Mouse (Mus musculus): ENCODE measurements around the gene Naa40. TPM values are rescaled to one million over a fixed set of nuclear protein-coding genes. Genes with fewer than 3 reads are reported as not detected.
A peak's percentile ranks its signal among the peaks of the same experiment; 100 is the strongest.

Naa40 gene
- polyA plus RNA-seq, 1 experiment from 2014 or later, result 58.1 TPM

- Histone ChIP-seq H3K9ac (peak overlapping the region; percentile 43), H3K9me3 (no peaks in the 10 kb centered on the region), H3K4me3 (no peak overlapping the region; the same call in 1 of the 2 replicates), H3K4me2 (no peak overlapping the region; the same call in 1 of the 2 replicates), H3K36me3 (peaks cover 90% of the 10 kb centered on the region), H3K4me1 (replicated peaks) (peaks cover 84% of the 10 kb centered on the region), H3K27ac (replicated peaks) (peak overlapping the region; percentile 89), H3K27me3 (no peaks in the 10 kb centered on the region)
- 78% methylated on average over 13 of the region's 13 CpGs for WGBS
- no peak for ATAC-seq (ENCODE audit: low read depth)
Observed at GRCm38 (mm10) chr19:7274326-7274990, 33.5 kb upstream of the Naa40 start.

- H3K9me3 ChIP-seq, result no peaks in the 10 kb centered on the region
- H3K4me2 ChIP-seq, result no peak overlapping the region
- peaks cover 81% of the 10 kb centered on the region for H3K36me3 ChIP-seq
- no peak overlapping the region for H3K4me3 ChIP-seq
- H3K27ac ChIP-seq (replicated peaks), result no peak overlapping the region
- no peak for ATAC-seq (ENCODE audit: low read depth)
- H3K27me3 ChIP-seq, result no peaks in the 10 kb centered on the region
- no peak overlapping the region for H3K9ac ChIP-seq
- H3K4me1 ChIP-seq (replicated peaks), result peaks cover 81% of the 10 kb centered on the region
- WGBS, result 87% methylated on average over 4 of the region's 4 CpGs
Observed at GRCm38 (mm10) chr19:7273486-7273885, 32.5 kb upstream of the Naa40 start.

GRCm38 (mm10) chr19:7269290-7270044 lies 28.5 kb upstream of the Naa40 start:
- Histone ChIP-seq H3K27me3 (no peaks in the 10 kb centered on the region), H3K4me3 (peak overlapping the region; percentile 87), H3K9me3 (no peaks in the 10 kb centered on the region), H3K27ac (replicated peaks) (peak overlapping the region; percentile 98), H3K4me1 (replicated peaks) (peaks cover 77% of the 10 kb centered on the region), H3K9ac (peak overlapping the region; percentile 98), H3K4me2 (peak overlapping the region; percentile 94), H3K36me3 (peaks cover 42% of the 10 kb centered on the region)
- WGBS, result 9% methylated on average over 11 of the region's 11 CpGs
- no peak for ATAC-seq (ENCODE audit: low read depth)

DNA sequence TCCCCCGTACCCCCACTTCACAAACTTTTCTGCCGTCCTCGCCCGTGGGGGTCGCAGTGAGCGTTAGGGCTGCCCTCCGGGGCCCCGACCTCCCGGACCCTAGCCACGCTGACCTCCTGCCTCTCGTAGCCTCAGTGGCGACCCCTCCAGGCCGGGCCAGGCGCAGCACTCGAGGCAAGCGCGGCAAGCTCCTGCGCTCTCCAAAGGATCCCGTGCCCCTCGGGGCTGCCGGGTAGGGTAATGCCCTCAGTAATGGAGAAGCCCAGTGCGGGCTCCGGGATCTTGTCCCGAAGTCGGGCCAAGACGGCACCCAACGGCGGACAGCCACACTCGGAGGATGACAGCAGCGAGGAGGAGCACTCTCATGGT lies 27.7 kb upstream of the Naa40 start:
- Histone ChIP-seq H3K4me1 (replicated peaks) (peaks cover 76% of the 10 kb centered on the region), H3K9me3 (no peaks in the 10 kb centered on the region), H3K27ac (replicated peaks) (peak overlapping the region; percentile 98), H3K4me3 (peak overlapping the region; percentile 87), H3K9ac (peak overlapping the region; percentile 98), H3K36me3 (peaks cover 34% of the 10 kb centered on the region), H3K4me2 (peak overlapping the region; percentile 94), H3K27me3 (no peaks in the 10 kb centered on the region)
- WGBS, result under 1% methylated on average over 29 of the region's 30 CpGs
- ATAC-seq (ENCODE audit: low read depth), result peak; percentile 19

- peaks cover 76% of the 10 kb centered on the region for H3K4me1 ChIP-seq (replicated peaks)
- peak overlapping the region; percentile 87 for H3K4me3 ChIP-seq
- H3K27ac ChIP-seq (replicated peaks), result peak overlapping the region; percentile 98
- WGBS, result 2% methylated on average over 41 of the region's 97 CpGs
- H3K9ac ChIP-seq, result peak overlapping the region; percentile 98
- ATAC-seq (ENCODE audit: low read depth), result peak; percentile 59
- H3K27me3 ChIP-seq, result no peaks in the 10 kb centered on the region
- peaks cover 28% of the 10 kb centered on the region for H3K36me3 ChIP-seq
- H3K4me2 ChIP-seq, result peak overlapping the region; percentile 94
- H3K9me3 ChIP-seq, result no peaks in the 10 kb centered on the region
Observed at GRCm38 (mm10) chr19:7267781-7268721, 27.1 kb upstream of the Naa40 start.

GRCm38 (mm10) chr19:7267091-7267741 lies 26.2 kb upstream of the Naa40 start, which contains the start of gene Rcor2:
TSS of gene Rcor2 (plus strand) at chr19:7267325.
- Histone ChIP-seq H3K4me2 (peak within 1 kb of the TSS; percentile 94), H3K9me3 (0 out of 2 replicates have a peak, but pooled peaks cover 1% of the 10 kb centered on the region), H3K9ac (peak within 1 kb of the TSS; percentile 98), H3K4me3 (peak within 1 kb of the TSS; percentile 87), H3K27ac (replicated peaks) (peak within 1 kb of the TSS; percentile 98), H3K27me3 (no peaks in the 10 kb centered on the region), H3K36me3 (peaks cover 19% of the 10 kb centered on the region), H3K4me1 (replicated peaks) (peaks cover 74% of the 10 kb centered on the region)
- peak; percentile 49 for ATAC-seq (ENCODE audit: low read depth)
- 2% methylated on average over 27 of the region's 28 CpGs for WGBS

DNA sequence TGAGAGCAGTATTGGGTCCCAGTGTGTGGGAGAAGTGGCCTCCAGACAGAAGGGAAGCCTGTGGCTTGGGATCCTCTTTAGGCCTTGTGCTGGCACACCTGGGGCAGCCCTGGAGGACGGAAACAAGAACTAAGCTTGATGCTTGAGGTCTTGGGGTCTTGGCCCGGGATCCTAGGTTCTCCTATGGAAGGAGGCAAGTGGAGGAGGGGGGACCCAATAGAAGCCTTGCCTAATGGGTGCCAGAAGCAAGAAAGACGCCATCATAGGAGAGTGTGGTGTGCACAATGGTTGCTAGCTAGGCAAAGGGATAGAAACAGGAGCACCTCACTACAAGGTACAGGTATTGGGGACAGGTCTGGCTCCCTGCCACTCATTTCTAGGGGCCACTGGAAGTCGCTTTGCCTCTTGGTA lies 25.4 kb upstream of the Naa40 start:
- H3K9ac ChIP-seq, result peak overlapping the region; percentile 98
- H3K4me3 ChIP-seq, result no peak overlapping the region
- H3K4me1 ChIP-seq (replicated peaks), result peaks cover 66% of the 10 kb centered on the region
- peak overlapping the region; percentile 94; the same call in 1 of the 2 replicates for H3K4me2 ChIP-seq
- H3K9me3 ChIP-seq, result 0 out of 2 replicates have a peak, but pooled peaks cover 3% of the 10 kb centered on the region
- no peak for ATAC-seq (ENCODE audit: low read depth)
- H3K27ac ChIP-seq (replicated peaks), result peak overlapping the region; percentile 98
- peaks cover 12% of the 10 kb centered on the region for H3K36me3 ChIP-seq
- no peaks in the 10 kb centered on the region for H3K27me3 ChIP-seq
- 18% methylated on average over 4 of the region's 4 CpGs for WGBS

DNA sequence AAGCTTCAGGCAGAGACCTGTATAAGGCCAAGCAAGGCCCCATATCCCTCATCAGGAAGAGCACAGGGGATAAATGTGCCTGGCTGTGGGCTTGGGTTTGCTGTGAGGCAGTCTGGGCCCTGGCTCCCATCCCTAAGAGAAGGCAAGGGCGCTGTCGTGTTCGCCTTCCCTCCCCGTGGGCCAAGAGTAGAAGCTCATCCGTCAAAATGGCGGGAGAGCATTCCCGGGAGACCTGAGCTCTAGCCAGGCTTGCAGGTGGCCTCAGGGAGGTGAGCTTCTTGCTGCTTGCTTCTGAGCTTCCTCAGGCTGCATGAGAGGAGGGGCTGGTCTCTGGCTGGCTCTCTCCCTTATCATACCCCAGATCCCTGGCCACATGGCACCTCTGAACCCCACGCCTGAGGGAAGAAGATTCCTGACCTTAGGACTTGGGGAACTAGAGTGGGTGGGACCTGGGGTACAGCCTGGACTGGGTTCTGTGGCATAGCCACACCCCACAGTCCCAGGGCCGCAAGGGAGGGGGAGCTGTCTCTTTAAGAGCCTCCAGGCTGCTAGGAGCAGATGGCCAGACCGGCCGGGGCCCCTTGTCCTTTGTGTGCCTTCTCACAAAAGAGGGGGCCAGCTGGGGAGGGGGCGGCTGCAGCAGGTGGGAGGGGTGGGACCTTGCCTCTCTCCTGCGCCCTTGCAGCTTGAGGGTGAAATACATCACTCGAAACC lies 24.7 kb upstream of the Naa40 start:
- Histone ChIP-seq H3K27ac (replicated peaks) (peak overlapping the region; percentile 98), H3K4me1 (replicated peaks) (peaks cover 58% of the 10 kb centered on the region), H3K9ac (peak overlapping the region; percentile 98), H3K4me2 (peak overlapping the region; percentile 9), H3K36me3 (peaks cover 4% of the 10 kb centered on the region), H3K9me3 (0 out of 2 replicates have a peak, but pooled peaks cover 3% of the 10 kb centered on the region), H3K4me3 (no peak overlapping the region), H3K27me3 (no peaks in the 10 kb centered on the region)
- ATAC-seq (ENCODE audit: low read depth), result no peak
- WGBS, result 7% methylated on average over 14 of the region's 14 CpGs

- ATAC-seq (ENCODE audit: low read depth), result no peak
Observed at GRCm38 (mm10) chr19:7264766-7265331, 23.9 kb upstream of the Naa40 start.

DNA sequence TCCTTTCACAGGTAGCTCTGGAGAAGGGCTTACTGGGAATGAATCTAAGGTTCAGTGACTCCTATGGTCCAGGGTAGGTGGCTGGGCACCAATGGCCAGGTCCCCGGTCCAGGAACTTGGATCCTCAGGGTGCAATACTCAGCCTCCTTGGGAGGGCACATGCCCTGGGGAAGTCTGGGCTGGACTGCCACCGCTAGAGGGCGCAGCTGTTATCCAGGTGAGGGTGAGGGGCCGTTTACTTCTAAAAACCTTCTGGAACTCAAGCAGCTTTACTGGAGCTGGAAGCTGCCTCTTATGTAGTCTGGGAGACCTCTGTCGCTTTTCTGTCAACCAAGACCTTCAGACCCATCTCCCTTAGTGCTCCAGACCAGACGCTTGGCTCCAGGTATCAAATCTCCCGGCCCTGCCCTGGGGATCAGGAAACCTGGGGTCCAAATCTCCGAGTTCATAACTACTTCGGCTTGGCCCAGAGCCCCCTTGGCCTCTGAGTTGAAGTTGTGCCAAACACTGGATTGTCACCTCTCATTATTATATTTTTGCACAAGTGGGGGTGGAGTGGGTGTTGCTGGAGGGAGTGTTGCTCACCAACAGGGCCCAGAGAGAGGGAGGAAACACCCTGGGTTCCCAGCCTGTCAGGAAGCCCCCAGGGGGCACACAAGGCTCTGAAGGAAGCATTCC lies 23.2 kb upstream of the Naa40 start:
- ATAC-seq (ENCODE audit: low read depth), result no peak
- 22% methylated on average over 9 of the region's 9 CpGs for WGBS
- no peak overlapping the region for H3K9ac ChIP-seq
- H3K36me3 ChIP-seq, result no peaks in the 10 kb centered on the region
- H3K27me3 ChIP-seq, result no peaks in the 10 kb centered on the region
- no peak overlapping the region for H3K4me3 ChIP-seq
- H3K9me3 ChIP-seq, result 0 out of 2 replicates have a peak, but pooled peaks cover 3% of the 10 kb centered on the region
- peak overlapping the region; percentile 98 for H3K27ac ChIP-seq (replicated peaks)
- H3K4me2 ChIP-seq, result no peak overlapping the region
- H3K4me1 ChIP-seq (replicated peaks), result peaks cover 44% of the 10 kb centered on the region

More at GRCm38 (mm10) chr19:7264766-7265331, 23.9 kb upstream of the Naa40 start:
- H3K9me3 ChIP-seq, result 0 out of 2 replicates have a peak, but pooled peaks cover 3% of the 10 kb centered on the region
- peaks cover 50% of the 10 kb centered on the region for H3K4me1 ChIP-seq (replicated peaks)
- H3K4me3 ChIP-seq, result no peak overlapping the region
- no peak overlapping the region for H3K4me2 ChIP-seq
- H3K36me3 ChIP-seq, result no peaks in the 10 kb centered on the region
- no peaks in the 10 kb centered on the region for H3K27me3 ChIP-seq
- peak overlapping the region; percentile 98 for H3K27ac ChIP-seq (replicated peaks)
- 16% methylated on average over 6 of the region's 6 CpGs for WGBS
- H3K9ac ChIP-seq, result peak overlapping the region; percentile 98
